In genomic region chr7:44359908-44360672, GRCm38 (mm10) we compare ENCODE assay signal across 7 mouse cellular contexts. TPM values are rescaled to one million over a fixed set of nuclear protein-coding genes. Genes with fewer than 3 reads are reported as not detected.
DNase-seq lines count a peak whose midpoint lies in the region; ATAC-seq and TF ChIP-seq lines count a peak whose summit lies in the region.

No protein-coding gene starts in this region.

- H3K9me3 ChIP-seq in embryonic facial prominence, embryonic 13.5 days = no peaks in the 10 kb centered on the region
- H3K9me3 ChIP-seq in kidney, embryonic 14.5 days (ENCODE audit: control insufficient read depth, low read length) = no peaks in the 10 kb centered on the region
- no peaks in the 10 kb centered on the region for H3K9me3 ChIP-seq in limb, embryonic 14.5 days (ENCODE audit: control insufficient read depth, low read length)
- H3K9me3 ChIP-seq in midbrain, embryonic 16.5 days (replicated peaks; ENCODE audit: control insufficient read depth, low read length, poor library complexity, severe bottlenecking) = no peaks in the 10 kb centered on the region

- TF ChIP-seq POLR2A in bone marrow, adult 2 months (IDR thresholded peaks at IDR 0.05; ENCODE audit: borderline replicate concordance, control insufficient read depth, low read depth, low read length) = peak; percentile 54; the same call in 1 of the 2 replicates
- no peak for TF ChIP-seq POLR2A in limb, embryonic 14.5 days (IDR thresholded peaks at IDR 0.05; ENCODE audit: borderline replicate concordance, extremely low read depth, insufficient read depth, insufficient read length)

- peak overlapping the region; percentile 59; the same call in 1 of the 2 replicates for H3K9ac ChIP-seq in embryonic facial prominence, embryonic 13.5 days
- peak overlapping the region; percentile 52 for H3K9ac ChIP-seq in kidney, embryonic 14.5 days (ENCODE audit: low read depth, low read length)
- H3K9ac ChIP-seq in limb, embryonic 14.5 days (ENCODE audit: low read depth, low read length, severe bottlenecking) = peak overlapping the region; percentile 40
- H3K9ac ChIP-seq in midbrain, embryonic 16.5 days (ENCODE audit: low read depth, low read length) = peak overlapping the region; percentile 79

- H3K36me3 ChIP-seq in embryonic facial prominence, embryonic 13.5 days = no peaks in the 10 kb centered on the region
- H3K36me3 ChIP-seq in kidney, embryonic 14.5 days (ENCODE audit: control insufficient read depth, insufficient read depth, low read length) = no peaks in the 10 kb centered on the region
- no peaks in the 10 kb centered on the region for H3K36me3 ChIP-seq in limb, embryonic 14.5 days (ENCODE audit: control insufficient read depth, insufficient read depth, low read length)
- peaks cover 5% of the 10 kb centered on the region; the same call in 1 of the 2 replicates for H3K36me3 ChIP-seq in midbrain, embryonic 16.5 days (ENCODE audit: control insufficient read depth, insufficient read depth, low read length)

- peaks cover 87% of the 10 kb centered on the region for H3K27me3 ChIP-seq in embryonic facial prominence, embryonic 13.5 days
- H3K27me3 ChIP-seq in kidney, embryonic 14.5 days (ENCODE audit: control insufficient read depth, insufficient read depth, low read length) = peaks cover 65% of the 10 kb centered on the region
- H3K27me3 ChIP-seq in limb, embryonic 14.5 days (ENCODE audit: control insufficient read depth, insufficient read depth, low read length) = peaks cover 67% of the 10 kb centered on the region
- no peaks in the 10 kb centered on the region; the same call in 1 of the 2 replicates for H3K27me3 ChIP-seq in midbrain, embryonic 16.5 days (ENCODE audit: control insufficient read depth, insufficient read depth, low read depth, low read length)

- ATAC-seq in embryonic facial prominence, embryonic 13.5 days (ENCODE audit: insufficient number of reproducible peaks, insufficient read depth, low FRiP score, low TSS enrichment, low read depth) = peak; percentile 56
- peak; percentile 70 for ATAC-seq in kidney, embryonic 14.5 days (ENCODE audit: low FRiP score, low TSS enrichment)
- ATAC-seq in limb, embryonic 14.5 days (ENCODE audit: low FRiP score, low read depth) = peak; percentile 76
- peak; percentile 87 for ATAC-seq in midbrain, embryonic 16.5 days

- H3K4me2 ChIP-seq in embryonic facial prominence, embryonic 13.5 days = peak overlapping the region; percentile 79
- peak overlapping the region; percentile 87 for H3K4me2 ChIP-seq in kidney, embryonic 14.5 days (replicated peaks; ENCODE audit: low read depth, low read length)
- peak overlapping the region; percentile 89 for H3K4me2 ChIP-seq in limb, embryonic 14.5 days (replicated peaks; ENCODE audit: low read depth, low read length, severe bottlenecking)
- peak overlapping the region; percentile 92 for H3K4me2 ChIP-seq in midbrain, embryonic 16.5 days (ENCODE audit: low read length)

- TF ChIP-seq CTCF in bone marrow, adult 2 months (IDR thresholded peaks at IDR 0.05; ENCODE audit: control insufficient read depth, insufficient read depth, low read length) = no peak

- WGBS in bone marrow, adult 2 months = under 1% methylated on average over 54 of the region's 54 CpGs
- WGBS in embryonic facial prominence, embryonic 13.5 days = 1% methylated on average over 54 of the region's 54 CpGs
- WGBS in kidney, embryonic 14.5 days = under 1% methylated on average over 53 of the region's 54 CpGs
- under 1% methylated on average over 44 of the region's 54 CpGs for WGBS in limb, embryonic 14.5 days
- under 1% methylated on average over 52 of the region's 54 CpGs for WGBS in midbrain, embryonic 16.5 days

- no peak overlapping the region; the same call in 1 of the 2 replicates for H3K27ac ChIP-seq in bone marrow, adult 2 months (ENCODE audit: control insufficient read depth, insufficient read depth, low read depth, low read length, poor library complexity)
- no peak overlapping the region for H3K27ac ChIP-seq in embryonic facial prominence, embryonic 13.5 days
- H3K27ac ChIP-seq in kidney, embryonic 14.5 days (ENCODE audit: low read depth, low read length) = no peak overlapping the region
- H3K27ac ChIP-seq in limb, embryonic 14.5 days (replicated peaks; ENCODE audit: low read depth, low read length) = no peak overlapping the region
- peak overlapping the region; percentile 94 for H3K27ac ChIP-seq in midbrain, embryonic 16.5 days (ENCODE audit: low read length)

- DNase-seq in heart, adult 9 months (ENCODE audit: low spot score in 2 of 2) = peak; percentile 85 to 92
- DNase-seq in limb, embryonic 14.5 days (ENCODE audit: low spot score) = peak; percentile 80
- DNase-seq in spleen, postnatal 10 days (ENCODE audit: low spot score in 2 of 2) = peak; percentile 59 to 87

- H3K4me3 ChIP-seq in bone marrow, adult 2 months (replicated peaks; ENCODE audit: control insufficient read depth, low read depth, low read length) = peak overlapping the region; percentile 54
- peak overlapping the region; percentile 49 for H3K4me3 ChIP-seq in embryonic facial prominence, embryonic 13.5 days
- H3K4me3 ChIP-seq in kidney, embryonic 14.5 days (ENCODE audit: low read length) = peak overlapping the region; percentile 48
- H3K4me3 ChIP-seq in limb, embryonic 14.5 days (replicated peaks; ENCODE audit: low read length) = peak overlapping the region; percentile 44
- peak overlapping the region; percentile 48 for H3K4me3 ChIP-seq in midbrain, embryonic 16.5 days (ENCODE audit: low read depth, low read length)

- H3K4me1 ChIP-seq in bone marrow, adult 2 months (ENCODE audit: control insufficient read depth, insufficient read depth, low read length) = peaks cover 2% of the 10 kb centered on the region; the same call in 1 of the 2 replicates
- peaks cover 35% of the 10 kb centered on the region for H3K4me1 ChIP-seq in embryonic facial prominence, embryonic 13.5 days
- H3K4me1 ChIP-seq in kidney, embryonic 14.5 days (ENCODE audit: control insufficient read depth, insufficient read depth, low read length) = peaks cover 10% of the 10 kb centered on the region
- H3K4me1 ChIP-seq in limb, embryonic 14.5 days (ENCODE audit: control insufficient read depth, insufficient read depth, low read length) = peaks cover 4% of the 10 kb centered on the region; the same call in 1 of the 2 replicates
- peaks cover 25% of the 10 kb centered on the region for H3K4me1 ChIP-seq in midbrain, embryonic 16.5 days (ENCODE audit: control insufficient read depth, insufficient read depth, low read length)

RNA-seq across cellular contexts. Expression of gene Syt3, which starts 23.8 kb away (rescaled TPM):
- not detected in 2 replicates for polyA plus RNA-seq in bone marrow, adult 2 months (2011; ENCODE audit: insufficient read depth, insufficient read length, low replicate concordance, missing spikeins)
- 4.1 and 4.9 TPM in 2 replicates for polyA plus RNA-seq in embryonic facial prominence, embryonic 13.5 days (2015; fragmentation: Nextera tagmentation; extraction: Ambion mirVana)
- 1.4 and 2.3 TPM in 2 replicates for polyA plus RNA-seq in kidney, embryonic 14.5 days (2014; fragmentation: Nextera tagmentation; extraction: Ambion mirVana)
- 3.3 and 3.8 TPM in 2 replicates for polyA plus RNA-seq in limb, embryonic 14.5 days (2012; rRNA removed)
- 2.2 and 4.6 TPM in 2 replicates for polyA plus RNA-seq in limb, embryonic 14.5 days (2014; fragmentation: Nextera tagmentation; extraction: Ambion mirVana)
- polyA plus RNA-seq in midbrain, embryonic 16.5 days (2015; fragmentation: Nextera tagmentation; extraction: Ambion mirVana) = 57.4 and 73.2 TPM in 2 replicates

RNA-seq across cellular contexts. Expression of gene 1700008O03Rik, which starts 25.5 kb away (rescaled TPM):
- not detected in 2 replicates for polyA plus RNA-seq in bone marrow, adult 2 months (2011; ENCODE audit: insufficient read depth, insufficient read length, low replicate concordance, missing spikeins)
- polyA plus RNA-seq in embryonic facial prominence, embryonic 13.5 days (2015; fragmentation: Nextera tagmentation; extraction: Ambion mirVana) = 0.19 and 1.4 TPM in 2 replicates
- polyA plus RNA-seq in kidney, embryonic 14.5 days (2014; fragmentation: Nextera tagmentation; extraction: Ambion mirVana) = 1.0 and 1.5 TPM in 2 replicates
- 2.1 and 2.7 TPM in 2 replicates for polyA plus RNA-seq in limb, embryonic 14.5 days (2012; rRNA removed)
- polyA plus RNA-seq in limb, embryonic 14.5 days (2014; fragmentation: Nextera tagmentation; extraction: Ambion mirVana) = 0.67 and 0.73 TPM in 2 replicates
- polyA plus RNA-seq in midbrain, embryonic 16.5 days (2015; fragmentation: Nextera tagmentation; extraction: Ambion mirVana) = 2.0 and 3.6 TPM in 2 replicates

RNA-seq across cellular contexts. Expression of gene Shank1, which starts 50.0 kb away (rescaled TPM):
- polyA plus RNA-seq in bone marrow, adult 2 months (2011; ENCODE audit: insufficient read depth, insufficient read length, low replicate concordance, missing spikeins) = 1.9 and 4.2 TPM in 2 replicates
- 5.5 and 6.8 TPM in 2 replicates for polyA plus RNA-seq in embryonic facial prominence, embryonic 13.5 days (2015; fragmentation: Nextera tagmentation; extraction: Ambion mirVana)
- 1.3 and 1.9 TPM in 2 replicates for polyA plus RNA-seq in kidney, embryonic 14.5 days (2014; fragmentation: Nextera tagmentation; extraction: Ambion mirVana)
- 13.6 and 18.2 TPM in 2 replicates for polyA plus RNA-seq in limb, embryonic 14.5 days (2012; rRNA removed)
- 4.0 and 4.3 TPM in 2 replicates for polyA plus RNA-seq in limb, embryonic 14.5 days (2014; fragmentation: Nextera tagmentation; extraction: Ambion mirVana)
- polyA plus RNA-seq in midbrain, embryonic 16.5 days (2015; fragmentation: Nextera tagmentation; extraction: Ambion mirVana) = 35.6 and 36.8 TPM in 2 replicates

RNA-seq across cellular contexts. Expression of gene Clec11a, which starts 53.4 kb away (rescaled TPM):
- polyA plus RNA-seq in bone marrow, adult 2 months (2011; ENCODE audit: insufficient read depth, insufficient read length, low replicate concordance, missing spikeins) = 0.75 and 1.8 TPM in 2 replicates
- 9.1 and 11.9 TPM in 2 replicates for polyA plus RNA-seq in embryonic facial prominence, embryonic 13.5 days (2015; fragmentation: Nextera tagmentation; extraction: Ambion mirVana)
- 3.4 TPM in 2 replicates for polyA plus RNA-seq in kidney, embryonic 14.5 days (2014; fragmentation: Nextera tagmentation; extraction: Ambion mirVana)
- polyA plus RNA-seq in limb, embryonic 14.5 days (2012; rRNA removed) = 21.2 and 22.8 TPM in 2 replicates
- polyA plus RNA-seq in limb, embryonic 14.5 days (2014; fragmentation: Nextera tagmentation; extraction: Ambion mirVana) = 12.4 and 15.5 TPM in 2 replicates
- 4.0 and 4.2 TPM in 2 replicates for polyA plus RNA-seq in midbrain, embryonic 16.5 days (2015; fragmentation: Nextera tagmentation; extraction: Ambion mirVana)
